Mouse (Mus musculus): ENCODE data around the gene 3110082J24Rik. TPM values are rescaled to one million over a fixed set of nuclear protein-coding genes. Genes with fewer than 3 reads are reported as not detected.
"Not testable (repeated sequence)": the region's sequence is repeated elsewhere in the genome, so short reads cannot be mapped to it uniquely, and the experiment has no call there.

The 3110082J24Rik gene
- total RNA-seq, 2 experiments from 2014 or later = not detected

GRCm38 (mm10) chr5:30098260-30098659 is 7.6 kb downstream of the 3110082J24Rik start:
- H3K4me3 ChIP-seq = no peak overlapping the region
- H3K27ac ChIP-seq = no peak overlapping the region
- intact Hi-C loops (cut with DNase I) = no loop called here
- DNase-seq = no peak
- TF ChIP-seq CTCF (IDR thresholded peaks at IDR 0.05) = no peak

GRCm38 (mm10) chr5:30095731-30096130 is 10.2 kb downstream of the 3110082J24Rik start:
- DNase-seq = no peak
- Histone ChIP-seq H3K4me3 (no peak overlapping the region), H3K27ac (no peak overlapping the region)
- intact Hi-C loops (cut with DNase I) = no loop called here
- TF ChIP-seq CTCF (IDR thresholded peaks at IDR 0.05) = no peak

- Histone ChIP-seq H3K4me3 (no peak overlapping the region), H3K27ac (no peak overlapping the region)
- DNase-seq = no peak
- intact Hi-C loops (cut with DNase I) = no loop called here
- peak; percentile 29; the same call in 1 of the 2 replicates for TF ChIP-seq CTCF (IDR thresholded peaks at IDR 0.05)
Observed at GRCm38 (mm10) chr5:30094399-30094798, 11.5 kb downstream of the 3110082J24Rik start.

- Histone ChIP-seq H3K4me3 (no peak overlapping the region), H3K27ac (no peak overlapping the region)
- intact Hi-C loops (cut with DNase I) = no loop called here
- DNase-seq = no peak
- no peak for TF ChIP-seq CTCF (IDR thresholded peaks at IDR 0.05)
Observed at GRCm38 (mm10) chr5:30092701-30093100, 13.2 kb downstream of the 3110082J24Rik start.

- TF ChIP-seq CTCF (IDR thresholded peaks at IDR 0.05) = peak; percentile 16; the same call in 1 of the 2 replicates
- DNase-seq = peak; percentile 82
- Histone ChIP-seq H3K4me3 (peak within 1 kb of the TSS; percentile 87), H3K27ac (peak within 1 kb of the TSS; percentile 80)
- intact Hi-C loops (cut with DNase I) = no loop called here
Observed at GRCm38 (mm10) chr5:30072825-30073821, 32.8 kb downstream of the 3110082J24Rik start, which contains the start of gene Tyms. Gene Tyms (minus strand): TSS chr5:30073617.

- Histone ChIP-seq H3K4me3 (peak overlapping the region; percentile 87), H3K27ac (no peak overlapping the region)
- DNase-seq = no peak
- intact Hi-C loops (cut with DNase I) = no loop called here
- no peak for TF ChIP-seq CTCF (IDR thresholded peaks at IDR 0.05)
Observed at GRCm38 (mm10) chr5:30072377-30072776, 33.5 kb downstream of the 3110082J24Rik start.

GRCm38 (mm10) chr5:30071677-30072076 is 34.2 kb downstream of the 3110082J24Rik start:
- TF ChIP-seq CTCF (IDR thresholded peaks at IDR 0.05) = no peak
- no peak for DNase-seq
- intact Hi-C loops (cut with DNase I) = no loop called here

GRCm38 (mm10) chr5:30067726-30068125 is 38.2 kb downstream of the 3110082J24Rik start:
- no peak overlapping the region for H3K4me3 ChIP-seq
- TF ChIP-seq CTCF (IDR thresholded peaks at IDR 0.05) = no peak
- no peak for DNase-seq
- intact Hi-C loops (cut with DNase I) = no loop called here
- no peak overlapping the region for H3K27ac ChIP-seq

More at GRCm38 (mm10) chr5:30071677-30072076, 34.2 kb downstream of the 3110082J24Rik start:
- no peak overlapping the region for H3K4me3 ChIP-seq
- no peak overlapping the region for H3K27ac ChIP-seq

- H3K4me3 ChIP-seq; H3K27ac ChIP-seq; intact Hi-C loops (cut with DNase I); DNase-seq: not testable (repeated sequence)
Observed at GRCm38 (mm10) chr5:30059607-30060006, 46.3 kb downstream of the 3110082J24Rik start.

GRCm38 (mm10) chr5:30058216-30058731 is 47.6 kb downstream of the 3110082J24Rik start:
- H3K4me3 ChIP-seq = no peak overlapping the region
- TF ChIP-seq CTCF (IDR thresholded peaks at IDR 0.05) = no peak
- intact Hi-C loops (cut with DNase I) = no loop called here

More at GRCm38 (mm10) chr5:30058216-30058731, 47.6 kb downstream of the 3110082J24Rik start:
- DNase-seq = no peak
- no peak overlapping the region for H3K27ac ChIP-seq

Other genes with a start within 250 kb of the 3110082J24Rik start
- gene Il6, start 93.0 kb downstream of the 3110082J24Rik start, total RNA-seq (2021) = not detected
- 1 to 10 TPM; 1.7 to 2.0 TPM for gene Tyms, start 32.5 kb downstream of the 3110082J24Rik start, total RNA-seq (2021)
- gene Garem2, start 925 bp downstream of the 3110082J24Rik start, total RNA-seq (2021) = not detected
- 100 to 1,000 TPM; 261 to 470 TPM for gene Hadha, start 49.1 kb upstream of the 3110082J24Rik start, total RNA-seq (2021)
- gene Hadhb, start 49.2 kb upstream of the 3110082J24Rik start, total RNA-seq (2021) = 100 to 1,000 TPM; 340 to 569 TPM
- not detected for gene Adgrf3, start 99.6 kb upstream of the 3110082J24Rik start, total RNA-seq (2021)
- gene Selenoi, start 126.5 kb upstream of the 3110082J24Rik start, total RNA-seq (2021) = 10 to 100 TPM in 1 of 2 experiments, 1 to 10 TPM in 1; 8.3 to 11.4 TPM
- not detected for gene Drc1, start 175.3 kb upstream of the 3110082J24Rik start, total RNA-seq (2021)

All from gastrocnemius, adult 2 months (tissue).